Mouse (Mus musculus) forebrain, embryonic 13.5 days (tissue): ENCODE data around the gene C1qtnf7. TPM values are rescaled to one million over a fixed set of nuclear protein-coding genes. Genes with fewer than 3 reads are reported as not detected.

Source experiments
- ATAC-seq: fragments of 200-750 bp; cut with Nextera tagmentation; 2 replicates; pipeline ENCODE4 v1.8.0; 2017
- H3K27ac ChIP-seq: fragments of 300-500 bp; sonication (generic); 2 replicates; pipeline ENCODE4 v1.5.1; 2015; ENCODE audit warnings: inconsistent platforms, mild to moderate bottlenecking, moderate library complexity
- H3K27me3 ChIP-seq: fragments of 300-500 bp; sonication (generic); 2 replicates; pipeline ENCODE4 v1.6.1; 2015; ENCODE audit warnings: mild to moderate bottlenecking, inconsistent platforms
- H3K36me3 ChIP-seq: fragments of 300-500 bp; sonication (generic); 2 replicates; pipeline ENCODE4 v1.6.1; 2015; ENCODE audit warnings: mild to moderate bottlenecking, inconsistent platforms; ENCODE audit not compliant: poor library complexity, severe bottlenecking
- H3K4me1 ChIP-seq: fragments of 300-500 bp; sonication (generic); 2 replicates; pipeline ENCODE4 v1.6.1; 2015; ENCODE audit warnings: inconsistent platforms
- H3K4me2 ChIP-seq: fragments of 300-500 bp; sonication (generic); 2 replicates; pipeline ENCODE4 v1.6.1; 2015; ENCODE audit warnings: inconsistent platforms, mild to moderate bottlenecking, moderate library complexity
- H3K4me3 ChIP-seq: fragments of 300-500 bp; sonication (generic); 2 replicates; pipeline ENCODE4 v1.5.1; 2015; ENCODE audit warnings: mild to moderate bottlenecking, inconsistent platforms
- H3K9ac ChIP-seq: fragments of 300-500 bp; sonication (generic); 2 replicates; pipeline ENCODE4 v1.6.1; 2015; ENCODE audit warnings: mild to moderate bottlenecking, inconsistent platforms
- H3K9me3 ChIP-seq: fragments of 300-500 bp; sonication (generic); replicated peaks from 2 replicates; pipeline ENCODE4 v1.6.1; 2016; ENCODE audit warnings: inconsistent platforms
- WGBS: fragments of 180-500 bp; shearing (Covaris S2); methylation state at CpG from one replicate; pipeline ENCODE4 v1.1.7; 2015; 5-methylcytosine and 5-hydroxymethylcytosine counted together
- polyA plus RNA-seq: library from polyadenylated mRNA; unstranded; fragments of >200 nt; fragmentation: Nextera tagmentation; extraction: Ambion mirVana; gene quantifications from 2 replicates; pipeline ENCODE4 v1.2.1, GENCODE M21; 2015

Gene C1qtnf7
- polyA plus RNA-seq, 1 experiment from 2014 or later = 0.58 TPM

DNA sequence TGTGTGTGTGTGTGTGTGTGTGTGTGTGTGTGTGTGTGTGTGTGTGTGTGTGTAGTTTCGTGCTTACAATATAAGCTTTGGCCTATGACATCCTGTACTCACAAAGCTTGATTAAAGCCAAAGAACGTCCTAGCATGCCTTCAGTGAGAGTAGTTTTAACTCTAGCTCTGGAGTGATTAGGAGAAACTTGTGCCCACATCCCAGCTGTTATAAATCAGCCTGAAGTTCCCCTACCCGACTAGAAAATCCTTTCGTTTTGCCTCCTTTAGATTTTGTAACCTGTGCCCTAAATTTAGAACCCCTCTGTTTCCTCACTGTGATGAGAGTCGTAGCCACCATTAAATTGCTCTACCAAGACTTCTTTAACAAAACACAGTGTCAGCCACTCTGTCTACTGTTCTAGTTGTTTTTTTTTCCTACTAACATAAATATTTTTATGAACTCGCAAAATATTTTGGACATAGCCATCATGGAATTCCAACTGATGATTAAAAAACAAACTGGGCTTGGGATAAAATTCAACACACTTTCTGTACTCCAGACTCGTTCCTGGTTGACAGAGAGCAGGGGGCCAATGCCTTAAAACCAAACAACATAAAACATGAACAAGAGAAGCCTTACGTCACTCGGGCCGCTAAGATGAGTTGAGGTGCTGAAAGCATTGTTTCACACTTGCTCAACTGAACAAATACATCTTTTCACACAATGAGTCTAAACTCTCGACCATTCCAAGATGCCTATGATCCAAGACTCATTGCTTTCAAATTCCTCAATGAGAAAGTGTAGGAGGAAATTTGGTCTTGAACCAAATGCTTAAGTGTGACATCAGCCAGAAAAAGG is 70.3 kb downstream of the C1qtnf7 start:
- no peaks in the 10 kb centered on the region for H3K36me3 ChIP-seq
- H3K9ac ChIP-seq = no peak overlapping the region
- H3K27me3 ChIP-seq = no peaks in the 10 kb centered on the region
- WGBS = 79% methylated on average over 11 of the region's 11 CpGs
- no peak for ATAC-seq
- H3K9me3 ChIP-seq = no peaks in the 10 kb centered on the region
- no peak overlapping the region for H3K4me3 ChIP-seq
- no peak overlapping the region for H3K4me2 ChIP-seq
- H3K4me1 ChIP-seq = peaks cover 17% of the 10 kb centered on the region; the same call in 1 of the 2 replicates
- no peak overlapping the region for H3K27ac ChIP-seq

DNA sequence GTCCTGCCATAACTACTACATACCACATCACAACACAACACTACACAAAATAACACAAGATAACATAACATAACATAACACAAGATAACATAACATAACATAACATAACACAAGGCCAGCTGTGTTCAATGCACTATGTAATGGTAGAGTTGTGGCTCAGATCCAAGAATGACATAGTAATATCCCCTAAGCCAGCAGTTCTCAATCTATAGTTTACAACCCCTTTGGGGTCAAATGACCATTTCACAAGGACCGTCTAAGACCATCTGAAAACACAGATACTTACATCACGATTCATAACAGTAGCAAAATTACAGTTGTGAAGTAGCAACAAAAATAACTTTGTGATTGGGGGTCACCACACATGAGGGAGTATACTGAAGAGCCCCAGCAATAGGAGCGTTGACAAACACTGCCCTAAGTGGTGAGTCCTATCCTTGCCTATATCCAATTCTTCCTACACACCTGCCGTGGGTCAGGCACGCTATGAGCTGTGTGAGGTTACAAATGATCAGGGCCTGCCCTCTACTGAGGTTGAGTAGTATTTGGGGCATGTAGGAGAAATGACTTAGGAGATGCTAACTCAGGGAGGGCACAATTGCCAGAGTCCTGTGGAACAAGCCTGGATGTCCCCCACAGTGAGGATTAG is 73.6 kb downstream of the C1qtnf7 start:
- Histone ChIP-seq H3K4me3 (no peak overlapping the region), H3K4me2 (no peak overlapping the region), H3K36me3 (no peaks in the 10 kb centered on the region), H3K9ac (no peak overlapping the region), H3K4me1 (peaks cover 9% of the 10 kb centered on the region; the same call in 1 of the 2 replicates), H3K27me3 (no peaks in the 10 kb centered on the region), H3K27ac (no peak overlapping the region), H3K9me3 (no peaks in the 10 kb centered on the region)
- WGBS = 69% methylated on average over 5 of the region's 5 CpGs
- no peak for ATAC-seq

DNA sequence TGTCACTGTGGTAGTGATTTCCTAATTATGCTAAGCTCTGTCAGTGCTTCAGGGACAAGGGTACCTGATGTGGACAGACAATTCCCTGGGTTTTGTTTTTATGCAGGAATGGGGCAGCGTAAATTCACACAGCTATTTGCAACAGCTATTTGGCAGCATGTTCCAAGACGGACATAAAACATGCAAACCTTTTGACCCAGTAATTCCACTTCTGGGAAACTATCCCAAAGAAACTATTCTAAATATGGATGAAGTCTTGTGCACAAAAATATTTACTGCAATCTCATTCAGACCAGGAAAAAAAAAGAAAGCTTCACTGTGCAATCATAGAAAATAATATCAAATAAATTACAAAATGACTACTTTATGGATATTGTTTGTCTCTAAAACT is 74.1 kb downstream of the C1qtnf7 start:
- Histone ChIP-seq H3K4me3 (no peak overlapping the region), H3K9me3 (no peaks in the 10 kb centered on the region), H3K4me2 (no peak overlapping the region), H3K27ac (no peak overlapping the region), H3K9ac (no peak overlapping the region), H3K27me3 (no peaks in the 10 kb centered on the region), H3K36me3 (no peaks in the 10 kb centered on the region), H3K4me1 (peaks cover 4% of the 10 kb centered on the region; the same call in 1 of the 2 replicates)
- ATAC-seq = no peak
- 19% methylated on average over 2 of the region's 2 CpGs for WGBS

DNA sequence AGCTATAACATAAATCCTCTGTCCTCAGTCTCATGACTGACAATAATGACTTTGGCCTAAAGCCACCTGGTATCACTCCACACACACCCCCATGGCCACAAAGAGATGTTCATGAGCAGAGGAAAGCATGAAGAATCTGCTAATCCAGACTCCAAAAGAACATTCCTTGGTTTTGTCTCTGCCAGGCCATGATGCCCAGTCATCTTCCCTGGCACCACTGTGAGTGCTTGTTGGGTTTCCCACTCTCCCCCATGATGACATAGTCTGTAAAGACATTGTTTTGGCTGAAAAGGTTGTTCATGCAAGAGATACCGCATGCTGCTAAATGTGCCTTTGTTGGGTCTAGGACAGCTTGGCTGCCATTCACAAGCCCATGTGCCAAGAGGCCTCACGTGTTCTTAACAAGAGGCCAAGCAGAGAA is 75.0 kb downstream of the C1qtnf7 start:
- H3K36me3 ChIP-seq = no peaks in the 10 kb centered on the region
- no peak overlapping the region for H3K27ac ChIP-seq
- peak; percentile 82 for ATAC-seq
- H3K9ac ChIP-seq = no peak overlapping the region
- no peaks in the 10 kb centered on the region for H3K4me1 ChIP-seq
- H3K9me3 ChIP-seq = no peaks in the 10 kb centered on the region
- 70% methylated on average over 2 of the region's 2 CpGs for WGBS
- no peak overlapping the region for H3K4me3 ChIP-seq
- H3K27me3 ChIP-seq = no peaks in the 10 kb centered on the region
- H3K4me2 ChIP-seq = no peak overlapping the region

DNA sequence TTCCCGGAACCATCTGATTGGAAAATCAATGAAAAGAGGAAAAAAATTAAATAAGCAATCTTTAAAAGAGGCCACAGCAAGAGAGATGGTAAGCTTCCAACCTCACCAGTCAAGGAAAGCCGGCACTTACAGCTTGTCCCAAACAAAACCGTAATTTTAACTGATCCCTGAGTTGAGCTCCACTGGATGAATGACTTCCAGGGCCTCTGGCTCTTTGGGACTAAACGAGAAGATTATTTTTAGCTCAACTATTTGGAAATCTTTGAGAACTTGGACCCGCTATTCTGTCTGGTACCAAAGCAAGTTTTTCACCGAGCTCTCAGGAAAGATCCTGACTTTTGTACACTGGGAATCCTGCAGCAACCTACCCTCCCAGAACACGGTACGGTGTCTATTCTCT is 86.3 kb downstream of the C1qtnf7 start:
- WGBS = 90% methylated on average over 8 of the region's 8 CpGs
- H3K9ac ChIP-seq = no peak overlapping the region
- no peak overlapping the region for H3K27ac ChIP-seq
- H3K9me3 ChIP-seq = no peaks in the 10 kb centered on the region
- H3K4me3 ChIP-seq = no peak overlapping the region
- ATAC-seq = no peak
- no peaks in the 10 kb centered on the region for H3K27me3 ChIP-seq
- H3K36me3 ChIP-seq = no peaks in the 10 kb centered on the region
- H3K4me1 ChIP-seq = no peaks in the 10 kb centered on the region
- H3K4me2 ChIP-seq = no peak overlapping the region

DNA sequence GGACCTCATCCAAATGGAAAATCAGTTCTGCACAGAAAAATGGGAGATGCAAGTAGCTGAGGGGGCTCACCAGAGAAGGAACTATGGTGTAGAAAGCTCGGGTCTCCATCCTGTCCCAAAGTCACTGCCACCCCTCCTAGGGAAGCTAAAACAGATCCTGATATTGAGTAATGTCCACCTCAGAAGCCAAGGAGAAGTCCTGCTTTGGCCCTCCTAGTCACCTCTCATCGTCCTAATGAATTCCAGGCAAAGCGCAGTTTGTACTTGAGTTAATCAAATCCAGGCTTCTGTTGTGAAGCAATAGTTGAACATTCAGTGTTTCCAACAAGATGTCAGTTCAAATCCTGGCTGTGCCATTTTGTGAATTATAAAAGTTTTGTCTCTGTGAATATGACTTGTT is 87.2 kb downstream of the C1qtnf7 start:
- no peak overlapping the region for H3K9ac ChIP-seq
- no peak overlapping the region for H3K27ac ChIP-seq
- no peak for ATAC-seq
- no peaks in the 10 kb centered on the region for H3K27me3 ChIP-seq
- H3K4me1 ChIP-seq = no peaks in the 10 kb centered on the region
- H3K36me3 ChIP-seq = no peaks in the 10 kb centered on the region
- no peak overlapping the region for H3K4me2 ChIP-seq
- H3K9me3 ChIP-seq = no peaks in the 10 kb centered on the region
- WGBS = 90% methylated on average over 3 of the region's 3 CpGs
- H3K4me3 ChIP-seq = no peak overlapping the region

DNA sequence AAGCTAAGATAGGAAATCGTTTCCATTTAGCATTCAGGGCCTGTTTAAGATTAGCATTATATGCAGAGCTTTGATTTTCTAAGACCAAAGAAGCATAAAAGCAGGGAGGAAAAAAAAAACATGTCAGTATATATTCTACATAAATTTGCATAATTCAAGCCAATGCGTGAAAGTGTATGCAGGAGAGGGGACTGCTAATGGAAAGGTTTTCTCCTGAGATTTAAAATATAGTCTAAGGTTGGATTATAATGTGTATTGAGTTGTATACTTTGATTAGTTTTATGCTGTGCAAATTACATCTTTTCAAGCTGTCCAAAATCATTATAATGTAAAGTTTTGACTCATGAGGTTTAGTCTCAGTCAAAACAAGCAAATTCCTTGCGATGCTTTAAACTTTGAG is 88.2 kb downstream of the C1qtnf7 start:
- Histone ChIP-seq H3K36me3 (no peaks in the 10 kb centered on the region), H3K4me1 (0 out of 2 replicates have a peak, but pooled peaks cover 3% of the 10 kb centered on the region), H3K4me2 (no peak overlapping the region), H3K27me3 (no peaks in the 10 kb centered on the region), H3K9ac (no peak overlapping the region), H3K27ac (no peak overlapping the region), H3K9me3 (no peaks in the 10 kb centered on the region), H3K4me3 (no peak overlapping the region)
- WGBS = 62% methylated on average over 3 of the region's 3 CpGs
- ATAC-seq = 0 out of 2 replicates have a peak, but pooled peaks have one; percentile 55

DNA sequence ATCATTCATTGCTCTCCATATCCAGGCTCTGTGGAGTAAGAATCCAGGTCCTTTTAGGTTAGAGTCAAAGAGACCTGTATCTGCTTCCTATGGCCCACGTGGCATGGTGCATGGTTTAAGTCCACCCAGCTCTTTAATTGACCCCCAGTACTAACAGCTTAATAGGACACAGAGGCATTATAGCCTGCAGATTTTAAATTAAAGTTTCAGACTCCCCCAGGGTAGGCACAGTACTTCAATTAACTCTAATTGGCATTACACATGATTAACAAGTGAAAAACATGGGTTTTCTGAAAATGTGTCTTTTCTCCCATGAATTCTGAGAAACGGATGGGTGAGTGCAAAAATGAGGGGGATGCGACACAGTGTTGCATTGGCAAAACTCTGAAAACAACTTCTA is 92.7 kb downstream of the C1qtnf7 start:
- Histone ChIP-seq H3K27me3 (no peaks in the 10 kb centered on the region), H3K9ac (no peak overlapping the region), H3K4me2 (no peak overlapping the region), H3K27ac (no peak overlapping the region), H3K4me3 (no peak overlapping the region), H3K36me3 (no peaks in the 10 kb centered on the region), H3K4me1 (peaks cover 15% of the 10 kb centered on the region), H3K9me3 (no peaks in the 10 kb centered on the region)
- ATAC-seq = peak; percentile 83; the same call in 1 of the 2 replicates
- WGBS = 23% methylated on average over 3 of the region's 3 CpGs

DNA sequence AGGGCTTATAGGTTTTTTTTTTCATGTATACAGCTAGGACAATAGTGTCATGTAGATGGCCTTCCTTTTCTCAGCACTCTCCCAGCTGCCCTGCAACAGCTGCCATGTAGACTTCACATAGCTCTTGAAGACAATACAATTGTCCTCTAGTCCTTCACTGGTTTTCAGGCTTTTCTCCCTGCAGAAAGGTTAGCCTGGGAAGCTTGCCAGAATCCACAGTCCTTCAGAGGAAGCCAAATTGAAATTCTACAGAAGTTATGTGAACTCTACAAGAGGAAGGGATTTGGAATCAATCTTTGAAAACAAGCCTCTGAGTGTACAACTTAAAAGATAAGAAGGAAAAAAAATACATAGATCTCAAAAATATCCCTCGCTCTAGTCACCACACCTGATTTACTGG is 94.4 kb downstream of the C1qtnf7 start:
- H3K9me3 ChIP-seq = no peaks in the 10 kb centered on the region
- peaks cover 15% of the 10 kb centered on the region for H3K4me1 ChIP-seq
- ATAC-seq = no peak
- H3K36me3 ChIP-seq = no peaks in the 10 kb centered on the region
- H3K27ac ChIP-seq = no peak overlapping the region
- H3K4me3 ChIP-seq = no peak overlapping the region
- no peaks in the 10 kb centered on the region for H3K27me3 ChIP-seq
- no peak overlapping the region for H3K9ac ChIP-seq
- 73% methylated on average over 1 of the region's 1 CpGs for WGBS
- no peak overlapping the region for H3K4me2 ChIP-seq

DNA sequence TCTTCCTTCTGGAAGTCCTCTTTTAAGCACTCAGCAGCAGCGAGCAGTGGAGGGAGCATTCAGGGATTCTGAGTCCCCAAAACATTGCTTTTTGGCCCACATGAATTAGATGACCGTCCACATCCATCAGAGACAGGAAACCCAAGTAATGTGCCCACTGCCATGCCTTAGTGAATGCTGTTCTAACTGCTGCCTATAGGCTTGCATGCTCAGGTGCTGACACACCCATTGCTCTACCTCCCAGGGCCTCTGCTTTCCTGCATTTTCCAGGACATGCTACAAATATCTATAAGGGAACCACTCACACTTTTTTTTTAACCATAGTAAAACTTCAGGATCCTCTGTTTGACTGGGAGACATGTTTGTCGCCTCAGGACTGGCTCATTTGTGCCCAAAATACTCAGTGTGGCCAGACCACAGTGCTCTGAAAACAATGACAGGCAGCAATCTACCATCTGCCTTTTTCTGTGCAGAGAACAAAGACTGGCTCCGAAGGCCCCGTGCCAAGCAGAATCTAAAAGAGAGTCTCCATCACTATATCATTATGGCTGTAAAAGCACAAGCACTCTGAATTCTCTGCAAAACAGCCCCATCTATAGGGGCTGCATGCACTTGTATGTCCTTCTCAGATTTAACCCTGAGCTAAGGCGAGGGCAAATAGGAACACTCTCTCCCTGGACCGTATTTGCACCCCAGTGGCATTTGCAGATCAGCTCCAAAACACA is 106.4 kb downstream of the C1qtnf7 start:
- H3K36me3 ChIP-seq = no peaks in the 10 kb centered on the region
- no peak overlapping the region for H3K4me3 ChIP-seq
- H3K9ac ChIP-seq = no peak overlapping the region
- peaks cover 13% of the 10 kb centered on the region for H3K4me1 ChIP-seq
- no peaks in the 10 kb centered on the region for H3K27me3 ChIP-seq
- no peaks in the 10 kb centered on the region for H3K9me3 ChIP-seq
- H3K4me2 ChIP-seq = no peak overlapping the region
- peak; percentile 90 for ATAC-seq
- no peak overlapping the region for H3K27ac ChIP-seq
- whole genome bisulfite sequencing = 54% methylated on average over 7 of the region's 7 CpGs

DNA sequence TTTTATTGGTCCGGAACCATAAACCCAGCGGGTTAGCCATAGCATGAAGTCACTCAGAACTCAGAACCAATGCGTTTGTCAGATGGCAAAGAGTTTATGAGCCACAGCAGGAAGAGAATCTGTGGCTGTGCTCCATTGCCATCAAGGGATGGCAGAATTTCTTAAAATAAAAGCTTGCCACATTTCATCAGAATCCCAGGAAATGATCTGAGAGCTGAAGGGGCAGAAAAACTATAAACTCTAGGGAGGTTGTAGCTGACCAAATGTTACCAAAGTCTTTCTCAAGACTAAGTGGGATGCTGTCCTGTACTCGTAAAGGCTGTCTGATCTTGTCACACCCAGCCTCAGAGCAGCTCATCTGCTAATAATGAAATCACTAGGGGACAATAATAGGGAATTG is 110.1 kb downstream of the C1qtnf7 start:
- H3K36me3 ChIP-seq = no peaks in the 10 kb centered on the region
- H3K9ac ChIP-seq = no peak overlapping the region
- H3K27me3 ChIP-seq = no peaks in the 10 kb centered on the region
- H3K4me1 ChIP-seq = peaks cover 13% of the 10 kb centered on the region
- no peaks in the 10 kb centered on the region for H3K9me3 ChIP-seq
- H3K4me3 ChIP-seq = no peak overlapping the region
- ATAC-seq = no peak
- no peak overlapping the region for H3K4me2 ChIP-seq
- no peak overlapping the region for H3K27ac ChIP-seq
- WGBS = 89% methylated on average over 4 of the region's 4 CpGs

DNA sequence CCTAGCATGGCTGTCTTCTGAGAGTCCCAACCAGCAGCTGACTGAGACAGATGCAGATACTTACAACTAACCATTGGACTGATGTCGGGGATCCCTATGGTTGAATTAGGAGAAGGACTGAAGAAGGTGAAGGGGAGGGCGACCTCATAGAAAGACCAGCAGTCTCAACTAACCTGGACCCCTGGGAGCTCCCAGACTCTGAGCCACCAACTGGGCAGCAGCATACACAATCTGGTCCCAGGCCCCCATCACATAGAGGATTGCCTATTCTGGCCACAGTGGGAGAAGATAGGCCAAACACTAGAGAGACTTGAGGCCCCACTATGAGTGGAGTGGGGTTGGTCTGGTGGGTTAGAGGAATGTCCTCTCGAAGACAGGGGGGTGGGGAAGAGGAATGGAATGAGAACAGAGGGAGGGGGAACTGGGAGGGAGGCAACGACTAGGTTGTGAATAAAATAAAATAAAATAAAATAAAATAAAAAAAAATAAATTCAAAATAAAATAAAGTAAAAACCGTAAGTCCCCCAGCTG is 118.8 kb downstream of the C1qtnf7 start:
- peak; percentile 43; the same call in 1 of the 2 replicates for ATAC-seq
- Histone ChIP-seq H3K9ac (no peak overlapping the region), H3K4me1 (no peaks in the 10 kb centered on the region), H3K36me3 (no peaks in the 10 kb centered on the region), H3K9me3 (no peaks in the 10 kb centered on the region), H3K4me2 (no peak overlapping the region), H3K27me3 (no peaks in the 10 kb centered on the region), H3K4me3 (no peak overlapping the region), H3K27ac (no peak overlapping the region)
- 89% methylated on average over 5 of the region's 5 CpGs for WGBS
